Mouse (Mus musculus) heart, embryonic 16.5 days (tissue): ENCODE data around the gene Caprin1. TPM values are rescaled to one million over a fixed set of nuclear protein-coding genes. Genes with fewer than 3 reads are reported as not detected.

Experiments used
- ATAC-seq: fragments of 200-750 bp; cut with Nextera tagmentation; replicated peaks from 2 replicates; pipeline ENCODE4 v1.8.0; 2017; ENCODE audit warnings: moderate number of reproducible peaks; ENCODE audit not compliant: insufficient read depth, low FRiP score; ENCODE audit errors: extremely low read depth
- H3K27ac ChIP-seq: fragments of 300-500 bp; sonication (generic); 2 replicates; pipeline ENCODE4 v1.5.1; 2014; ENCODE audit warnings: mild to moderate bottlenecking, low read length, control low read depth, moderate library complexity
- H3K27me3 ChIP-seq: fragments of 300-500 bp; sonication (generic); 2 replicates; pipeline ENCODE4 v1.6.1; 2014; ENCODE audit warnings: low read length, mixed read lengths; ENCODE audit not compliant: control insufficient read depth, insufficient read depth
- H3K36me3 ChIP-seq: fragments of 300-500 bp; sonication (generic); 2 replicates; pipeline ENCODE4 v1.6.1; 2014; ENCODE audit not compliant: control insufficient read depth, insufficient read depth
- H3K4me1 ChIP-seq: fragments of 300-500 bp; sonication (generic); 2 replicates; pipeline ENCODE4 v1.6.1; 2014; ENCODE audit warnings: low read length, mixed read lengths; ENCODE audit not compliant: control insufficient read depth, insufficient read depth
- H3K4me2 ChIP-seq: fragments of 300-500 bp; sonication (generic); 2 replicates; pipeline ENCODE4 v1.6.1; 2014; ENCODE audit warnings: low read depth, mild to moderate bottlenecking, control low read depth, low read length
- H3K4me3 ChIP-seq: fragments of 300-500 bp; sonication (generic); 2 replicates; pipeline ENCODE4 v1.5.1; 2014; ENCODE audit warnings: mild to moderate bottlenecking, control low read depth, low read length
- H3K9ac ChIP-seq: fragments of 300-500 bp; sonication (generic); 2 replicates; pipeline ENCODE4 v1.6.1; 2014; ENCODE audit warnings: low read length, control low read depth
- H3K9me3 ChIP-seq: fragments of 300-500 bp; sonication (generic); replicated peaks from 2 replicates; pipeline ENCODE4 v1.6.1; 2016; ENCODE audit warnings: low read length; ENCODE audit not compliant: control insufficient read depth
- WGBS: fragments of 180-500 bp; shearing (Covaris S2); extraction: QIAGEN DNeasy Blood & Tissue Kit; methylation state at CpG from one replicate; pipeline ENCODE4 v1.1.7; 2014; 5-methylcytosine and 5-hydroxymethylcytosine counted together
- polyA plus RNA-seq: library from polyadenylated mRNA; unstranded; fragments of >200 nt; fragmentation: Nextera tagmentation; extraction: Ambion mirVana; gene quantifications from 2 replicates; pipeline ENCODE4 v1.2.1, GENCODE M21; 2015

Caprin1 gene
- polyA plus RNA-seq, 1 experiment from 2014 or later: 209 TPM

DNA sequence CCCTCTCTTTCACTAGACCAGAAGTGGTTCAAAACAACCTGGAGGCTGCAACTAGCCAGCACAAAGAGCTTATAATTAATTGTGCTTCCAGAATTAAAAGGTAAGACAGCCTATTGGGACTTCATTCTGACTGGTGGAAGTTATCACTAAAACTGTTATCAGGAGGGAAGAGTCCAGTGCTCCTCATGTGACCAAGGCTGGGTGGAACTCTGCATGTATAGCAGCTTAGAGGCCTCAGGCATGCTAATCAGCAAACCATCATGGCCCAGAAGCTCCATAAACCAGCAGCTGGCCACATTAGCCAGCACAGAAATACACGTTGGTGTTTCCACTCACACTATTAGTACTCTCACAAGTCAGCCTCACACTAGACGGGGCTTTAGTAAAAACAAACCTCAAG, 50.7 kb downstream of the Caprin1 start:
- WGBS: 86% methylated on average over 2 of the region's 2 CpGs
- Histone ChIP-seq H3K36me3 (peaks cover 36% of the 10 kb centered on the region), H3K9ac (no peak overlapping the region)

DNA sequence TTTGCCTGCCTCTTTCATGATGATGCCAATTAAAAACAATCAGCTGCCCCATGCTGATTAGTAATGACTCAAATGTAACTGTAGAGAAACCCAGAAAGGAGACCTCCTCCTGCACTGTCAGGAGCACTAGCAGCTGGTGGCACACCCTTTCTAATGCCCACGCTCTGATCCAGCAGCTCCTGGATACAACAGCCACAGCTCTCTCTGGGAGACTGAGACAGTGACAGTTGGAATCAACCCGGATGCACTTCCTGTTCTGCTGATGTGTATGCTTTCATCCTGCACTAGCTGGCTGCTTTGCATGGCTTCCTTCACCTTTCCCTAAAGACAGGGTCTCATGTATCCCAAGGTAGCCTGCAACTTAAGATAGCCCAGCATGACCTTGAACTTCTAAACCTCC, 51.4 kb downstream of the Caprin1 start:
- Histone ChIP-seq H3K36me3 (peaks cover 34% of the 10 kb centered on the region), H3K4me2 (no peak overlapping the region), H3K27ac (no peak overlapping the region), H3K27me3 (no peaks in the 10 kb centered on the region), H3K4me3 (no peak overlapping the region), H3K9ac (no peak overlapping the region), H3K4me1 (no peaks in the 10 kb centered on the region), H3K9me3 (no peaks in the 10 kb centered on the region)
- 76% methylated on average over 2 of the region's 2 CpGs for WGBS
- no peak for ATAC-seq

More for the DNA sequence above, 50.7 kb downstream of the Caprin1 start:
- no peak overlapping the region for H3K4me2 ChIP-seq
- no peaks in the 10 kb centered on the region for H3K27me3 ChIP-seq
- H3K27ac ChIP-seq: no peak overlapping the region
- no peak for ATAC-seq
- no peaks in the 10 kb centered on the region for H3K4me1 ChIP-seq
- H3K4me3 ChIP-seq: no peak overlapping the region
- no peaks in the 10 kb centered on the region for H3K9me3 ChIP-seq

DNA sequence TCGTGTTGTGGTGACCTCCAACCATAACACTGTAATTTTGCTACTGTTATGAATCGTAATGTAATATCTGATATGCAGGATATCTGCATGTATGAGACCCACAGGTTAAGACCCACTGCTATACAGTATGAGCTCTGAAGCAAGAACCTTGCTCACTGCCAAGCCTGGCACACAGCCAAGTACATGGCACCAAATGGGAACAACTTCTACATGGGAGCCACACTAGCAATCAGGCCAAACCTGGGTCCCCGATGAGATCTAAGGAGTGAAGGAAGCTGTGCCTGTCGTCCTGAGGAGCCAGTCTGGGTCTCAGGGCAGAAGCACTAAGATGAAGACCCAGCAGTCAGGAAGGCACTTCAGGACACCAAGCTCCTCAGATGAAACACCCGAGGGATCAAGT, 52.0 kb downstream of the Caprin1 start:
- Histone ChIP-seq H3K27me3 (no peaks in the 10 kb centered on the region), H3K4me1 (no peaks in the 10 kb centered on the region), H3K36me3 (peaks cover 31% of the 10 kb centered on the region), H3K9me3 (no peaks in the 10 kb centered on the region), H3K4me2 (no peak overlapping the region), H3K27ac (no peak overlapping the region), H3K4me3 (no peak overlapping the region), H3K9ac (no peak overlapping the region)
- 80% methylated on average over 5 of the region's 5 CpGs for WGBS
- no peak for ATAC-seq

DNA sequence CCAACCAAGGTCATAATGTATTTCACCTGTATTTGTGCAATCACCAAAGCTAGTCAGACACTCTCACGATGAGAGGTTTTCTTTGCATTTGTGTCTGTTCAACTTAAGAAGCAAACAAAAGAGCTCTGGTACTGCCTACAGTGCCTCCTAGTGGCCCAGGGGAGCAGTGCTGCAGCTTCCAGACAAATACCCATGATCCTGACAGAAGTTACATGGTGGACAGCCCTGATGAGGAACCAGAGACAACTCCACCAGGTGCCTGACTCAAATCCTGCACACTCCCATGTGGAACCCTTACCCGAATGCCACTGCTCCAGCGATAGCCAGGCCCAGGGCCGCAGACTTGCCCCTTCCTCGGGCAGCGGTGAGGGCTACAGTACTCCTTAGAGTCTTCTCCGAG, 53.5 kb downstream of the Caprin1 start:
- Histone ChIP-seq H3K9ac (no peak overlapping the region), H3K9me3 (no peaks in the 10 kb centered on the region), H3K4me1 (no peaks in the 10 kb centered on the region), H3K27me3 (no peaks in the 10 kb centered on the region), H3K4me3 (no peak overlapping the region), H3K4me2 (no peak overlapping the region), H3K27ac (no peak overlapping the region), H3K36me3 (peaks cover 23% of the 10 kb centered on the region)
- 81% methylated on average over 7 of the region's 7 CpGs for WGBS
- no peak for ATAC-seq

DNA sequence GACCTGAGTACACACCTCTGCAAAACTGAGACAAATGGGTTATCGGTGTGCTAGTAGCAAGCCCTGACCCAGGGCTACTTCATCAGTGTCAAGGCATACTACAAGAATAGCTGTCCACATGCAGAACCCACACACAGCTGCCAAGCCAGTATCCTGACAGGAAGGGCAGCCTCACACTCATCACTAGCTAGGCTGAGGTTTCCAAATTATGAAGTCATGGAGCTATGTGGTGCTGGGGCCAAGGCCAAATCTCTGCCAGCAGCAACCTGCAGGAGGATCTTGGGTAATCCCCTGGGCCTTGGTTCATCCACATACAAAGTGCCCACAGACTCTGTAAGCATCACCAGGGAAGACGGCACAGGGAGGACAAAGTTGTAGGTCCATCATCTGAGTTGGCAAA, 53.9 kb downstream of the Caprin1 start:
- no peaks in the 10 kb centered on the region for H3K4me1 ChIP-seq
- peaks cover 21% of the 10 kb centered on the region for H3K36me3 ChIP-seq
- H3K4me3 ChIP-seq: no peak overlapping the region
- WGBS: 92% methylated on average over 2 of the region's 2 CpGs
- no peak overlapping the region for H3K9ac ChIP-seq
- no peak overlapping the region for H3K4me2 ChIP-seq
- no peaks in the 10 kb centered on the region for H3K27me3 ChIP-seq
- no peak for ATAC-seq
- H3K27ac ChIP-seq: no peak overlapping the region
- no peaks in the 10 kb centered on the region for H3K9me3 ChIP-seq

DNA sequence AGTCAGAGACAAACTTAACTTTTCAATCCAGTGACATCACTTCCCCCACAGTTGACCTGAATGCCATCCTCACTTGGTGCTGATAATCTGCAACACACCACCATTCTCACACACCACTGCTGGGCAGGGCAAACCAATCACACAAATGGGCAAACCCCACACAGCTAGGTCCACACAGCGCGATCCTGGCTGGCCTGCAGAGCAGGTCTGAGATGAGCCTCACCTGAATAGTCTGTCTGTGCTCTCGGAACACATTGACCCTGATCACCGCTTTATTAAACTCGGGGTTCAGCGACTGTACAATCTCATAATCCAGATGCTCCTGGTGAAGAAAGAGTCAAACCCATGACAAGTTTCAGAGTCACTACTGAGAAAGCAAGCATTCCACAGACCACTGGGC, 54.6 kb downstream of the Caprin1 start:
- peaks cover 15% of the 10 kb centered on the region for H3K36me3 ChIP-seq
- H3K4me2 ChIP-seq: no peak overlapping the region

DNA sequence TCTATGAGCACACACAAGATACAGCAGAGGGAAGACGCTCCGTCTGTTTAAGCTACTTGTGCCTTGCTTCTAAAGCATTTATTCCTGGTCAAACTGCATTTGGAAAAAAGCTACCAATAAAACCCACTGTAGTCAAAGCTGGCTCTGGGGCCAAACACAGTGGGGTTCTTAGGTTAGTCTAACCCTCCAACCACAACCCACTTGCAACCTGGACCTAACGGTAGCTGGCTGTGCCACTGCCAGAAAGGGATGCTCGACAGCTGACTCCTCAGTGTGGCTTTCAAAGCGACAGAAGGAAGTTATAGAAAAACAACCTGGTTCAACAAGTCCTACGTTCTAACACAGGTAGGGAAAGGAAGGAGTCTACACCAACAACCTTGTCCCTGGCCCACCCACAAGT, 66.0 kb downstream of the Caprin1 start:
- peaks cover 33% of the 10 kb centered on the region for H3K36me3 ChIP-seq
- no peak overlapping the region for H3K4me3 ChIP-seq
- 87% methylated on average over 6 of the region's 6 CpGs for WGBS
- ATAC-seq: no peak
- no peaks in the 10 kb centered on the region for H3K4me1 ChIP-seq
- no peak overlapping the region for H3K4me2 ChIP-seq
- no peak overlapping the region for H3K27ac ChIP-seq
- no peaks in the 10 kb centered on the region for H3K9me3 ChIP-seq
- no peaks in the 10 kb centered on the region for H3K27me3 ChIP-seq
- no peak overlapping the region for H3K9ac ChIP-seq

More for the DNA sequence above, 54.6 kb downstream of the Caprin1 start:
- H3K27ac ChIP-seq: no peak overlapping the region
- no peaks in the 10 kb centered on the region for H3K4me1 ChIP-seq
- no peak overlapping the region for H3K4me3 ChIP-seq
- 95% methylated on average over 6 of the region's 6 CpGs for WGBS
- H3K9me3 ChIP-seq: no peaks in the 10 kb centered on the region
- H3K9ac ChIP-seq: no peak overlapping the region
- no peaks in the 10 kb centered on the region for H3K27me3 ChIP-seq
- ATAC-seq: no peak

DNA sequence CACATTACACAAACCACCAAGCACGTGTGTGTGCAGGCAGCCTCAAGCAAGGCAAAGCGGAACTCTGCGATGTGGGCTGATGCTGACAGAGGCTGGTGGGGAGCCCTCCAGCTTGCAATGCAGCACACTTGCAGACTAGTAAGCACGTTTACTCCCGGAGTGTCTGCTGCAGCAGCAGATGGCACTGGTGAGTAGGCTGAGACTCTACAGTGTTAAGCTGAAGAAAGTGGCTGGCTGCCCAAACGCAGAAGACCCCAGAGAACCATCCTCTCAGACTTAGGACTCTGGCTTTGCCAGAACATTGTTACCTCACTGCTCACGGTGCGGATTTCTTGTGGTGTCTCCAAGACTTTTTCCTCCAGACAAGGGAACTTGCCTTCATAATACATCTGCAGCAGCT, 66.5 kb downstream of the Caprin1 start:
- peaks cover 35% of the 10 kb centered on the region for H3K36me3 ChIP-seq
- WGBS: 83% methylated on average over 8 of the region's 8 CpGs
- no peak overlapping the region for H3K9ac ChIP-seq
- H3K4me2 ChIP-seq: no peak overlapping the region
- no peaks in the 10 kb centered on the region for H3K9me3 ChIP-seq
- no peak overlapping the region for H3K27ac ChIP-seq
- ATAC-seq: no peak
- H3K27me3 ChIP-seq: no peaks in the 10 kb centered on the region
- H3K4me3 ChIP-seq: no peak overlapping the region
- H3K4me1 ChIP-seq: no peaks in the 10 kb centered on the region

DNA sequence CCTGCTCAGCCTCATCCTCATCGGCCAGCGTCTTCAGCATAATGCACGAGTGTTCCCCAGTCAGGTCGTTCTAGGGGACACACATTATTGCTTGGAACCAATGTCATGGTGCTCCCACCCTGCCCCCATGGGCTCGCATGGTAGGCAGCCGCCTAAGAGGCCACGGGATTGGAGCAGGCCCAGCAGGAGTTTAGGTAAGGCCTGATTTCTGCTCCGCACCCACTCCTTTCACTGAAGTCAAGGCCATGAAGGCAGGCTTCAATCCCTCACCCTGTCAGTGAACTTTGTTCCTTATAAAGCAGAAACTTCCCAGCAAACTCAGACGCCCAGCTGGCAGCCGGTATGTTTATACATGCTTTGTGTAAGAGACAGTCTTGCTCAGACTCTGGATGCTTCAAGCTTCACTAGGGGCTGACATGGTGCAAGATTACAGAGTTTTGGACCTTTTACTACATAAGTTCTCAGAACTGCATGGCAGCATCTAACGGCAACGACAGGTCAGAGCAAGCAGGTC, 69.4 kb downstream of the Caprin1 start:
- H3K4me2 ChIP-seq: no peak overlapping the region
- no peaks in the 10 kb centered on the region for H3K9me3 ChIP-seq
- no peak for ATAC-seq
- 88% methylated on average over 12 of the region's 12 CpGs for WGBS
- H3K4me1 ChIP-seq: no peaks in the 10 kb centered on the region
- H3K27me3 ChIP-seq: no peaks in the 10 kb centered on the region
- H3K27ac ChIP-seq: no peak overlapping the region
- H3K36me3 ChIP-seq: peaks cover 36% of the 10 kb centered on the region
- no peak overlapping the region for H3K4me3 ChIP-seq
- H3K9ac ChIP-seq: no peak overlapping the region

DNA sequence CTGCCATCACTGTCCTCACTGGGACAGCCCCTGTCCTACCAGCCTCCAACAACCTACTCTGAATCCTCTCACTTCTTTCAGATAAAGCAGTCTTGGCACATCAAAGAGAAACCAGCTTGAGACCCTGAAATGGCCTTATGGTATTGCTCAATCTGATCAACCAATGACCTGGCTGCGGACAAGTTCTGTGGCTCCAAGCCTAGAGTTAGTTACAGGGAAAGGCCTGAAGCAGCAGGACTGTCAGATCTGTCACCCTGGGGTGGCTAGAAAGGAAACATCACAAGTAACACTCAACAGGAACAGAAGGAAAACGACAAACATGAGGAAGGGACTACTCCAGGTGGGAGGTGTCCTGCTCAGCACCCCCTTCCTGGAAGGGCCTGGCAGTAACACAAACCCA, 72.9 kb downstream of the Caprin1 start:
- H3K4me3 ChIP-seq: no peak overlapping the region
- H3K36me3 ChIP-seq: peaks cover 28% of the 10 kb centered on the region
- no peaks in the 10 kb centered on the region for H3K4me1 ChIP-seq
- no peak overlapping the region for H3K27ac ChIP-seq
- H3K27me3 ChIP-seq: no peaks in the 10 kb centered on the region
- no peak for ATAC-seq
- no peaks in the 10 kb centered on the region for H3K9me3 ChIP-seq
- no peak overlapping the region for H3K9ac ChIP-seq
- 73% methylated on average over 2 of the region's 2 CpGs for WGBS
- H3K4me2 ChIP-seq: no peak overlapping the region
